Mouse (Mus musculus) cortical plate, adult 2 months (tissue): ENCODE measurements around the gene Gdf3. TPM values are rescaled to one million over a fixed set of nuclear protein-coding genes. Genes with fewer than 3 reads are reported as not detected.
"Not testable (repeated sequence)": the region's sequence is repeated elsewhere in the genome, so short reads cannot be mapped to it uniquely, and the experiment has no call there.

ENCODE experiments used
- H3K27ac ChIP-seq: fragments of 200-500 bp; 2 replicates; pipeline ENCODE4 v1.5.1; 2012; ENCODE audit warnings: low read length, control low read depth, inconsistent platforms; ENCODE audit not compliant: insufficient read depth
- H3K4me1 ChIP-seq: fragments of 200-500 bp; 2 replicates; pipeline ENCODE4 v1.6.1; 2011; ENCODE audit warnings: low read length; ENCODE audit not compliant: control insufficient read depth, insufficient read depth
- H3K4me3 ChIP-seq: fragments of 200-500 bp; 2 replicates; pipeline ENCODE4 v1.5.1; 2011; ENCODE audit warnings: mild to moderate bottlenecking, low read length, control low read depth; ENCODE audit not compliant: insufficient read depth
- CTCF ChIP-seq: fragments of 200-500 bp; IDR thresholded peaks from 2 replicates; pipeline ENCODE4 v1.5.1; 2011; ENCODE audit warnings: mild to moderate bottlenecking, control low read depth, low read length; ENCODE audit not compliant: insufficient read depth; ENCODE audit errors: extremely low read depth
- POLR2A ChIP-seq: fragments of 200-500 bp; IDR thresholded peaks from 2 replicates; pipeline ENCODE4 v1.6.1; 2011; ENCODE audit warnings: mild to moderate bottlenecking, low read length, control low read depth; ENCODE audit not compliant: insufficient read depth; ENCODE audit errors: extremely low read depth
- polyA plus RNA-seq: library from polyadenylated mRNA; depleted of rRNA; stranded (reverse); fragments of >200 nt; gene quantifications from 2 replicates; pipeline ENCODE4 v1.2.3, GENCODE M21; 2012

The Gdf3 gene
- polyA plus RNA-seq, 1 experiment: not detected

DNA sequence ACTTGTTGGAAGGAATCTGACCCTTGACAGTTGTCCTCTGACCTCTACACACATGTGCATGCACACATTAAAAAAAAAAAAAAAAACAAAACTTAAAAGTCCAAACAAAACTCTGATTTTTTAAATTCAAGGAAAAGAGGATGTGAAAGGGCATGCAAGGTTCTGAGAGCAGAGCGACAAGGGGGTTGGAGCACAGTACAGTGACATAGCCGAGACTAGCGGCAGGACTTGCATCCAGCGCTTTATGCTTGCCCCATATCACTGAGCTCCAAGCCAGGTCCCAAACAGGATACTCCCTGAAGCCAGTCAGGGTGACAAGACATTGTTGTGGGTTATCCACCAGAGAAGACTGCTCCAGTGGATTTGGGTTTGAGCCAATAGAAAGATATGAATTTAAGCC lies 11.9 kb downstream of the Gdf3 start:
- Histone ChIP-seq H3K4me1 (no peaks in the 10 kb centered on the region), H3K4me3 (no peak overlapping the region), H3K27ac (no peak overlapping the region)
- TF ChIP-seq POLR2A (no peak), CTCF (no peak)

DNA sequence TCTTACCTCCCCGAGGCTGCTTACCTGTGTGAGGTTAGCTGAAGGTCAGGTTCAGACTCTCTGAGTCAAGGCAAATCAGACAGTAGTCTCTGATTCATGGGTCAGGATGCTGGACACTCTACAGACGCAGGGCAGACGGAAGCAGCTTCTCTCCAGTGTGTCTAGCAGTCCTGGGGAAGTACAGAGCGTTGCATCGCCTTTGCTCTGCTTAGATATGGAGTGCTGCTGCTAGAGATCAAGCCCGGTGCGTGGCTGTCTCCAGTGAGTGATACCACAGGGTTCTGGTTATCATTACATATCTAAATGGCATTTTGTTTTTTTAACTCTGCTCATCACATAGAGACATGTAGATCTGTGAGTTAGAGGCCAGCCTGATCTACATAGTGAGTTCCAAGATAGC lies 13.3 kb downstream of the Gdf3 start:
- Histone ChIP-seq H3K27ac (no peak overlapping the region), H3K4me3 (no peak overlapping the region), H3K4me1 (no peaks in the 10 kb centered on the region)
- TF ChIP-seq POLR2A: no peak
- no peak for TF ChIP-seq CTCF

DNA sequence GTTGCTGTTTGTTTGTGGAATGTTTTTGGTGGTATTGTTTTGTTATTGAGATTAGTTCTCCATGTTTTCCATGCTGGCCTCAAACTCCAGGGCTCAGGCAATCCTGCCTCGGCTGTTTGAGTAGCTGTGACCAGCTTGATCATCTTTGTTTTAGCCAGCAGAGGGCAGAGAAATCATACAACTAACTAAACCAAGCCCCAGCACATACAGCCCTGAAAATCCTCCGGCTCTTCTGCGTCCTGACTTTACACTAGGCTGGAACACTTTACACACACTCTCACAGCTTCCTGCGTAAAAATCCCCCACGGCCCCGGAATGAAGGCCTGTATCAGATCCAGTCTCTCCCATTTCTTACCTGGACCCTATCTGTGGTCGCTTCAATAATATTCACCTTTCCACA lies 14.2 kb downstream of the Gdf3 start:
- no peaks in the 10 kb centered on the region for H3K4me1 ChIP-seq
- H3K27ac ChIP-seq: no peak overlapping the region
- H3K4me3 ChIP-seq: no peak overlapping the region
- no peak for TF ChIP-seq POLR2A
- peak; percentile 41; the same call in 1 of the 2 replicates for TF ChIP-seq CTCF

DNA sequence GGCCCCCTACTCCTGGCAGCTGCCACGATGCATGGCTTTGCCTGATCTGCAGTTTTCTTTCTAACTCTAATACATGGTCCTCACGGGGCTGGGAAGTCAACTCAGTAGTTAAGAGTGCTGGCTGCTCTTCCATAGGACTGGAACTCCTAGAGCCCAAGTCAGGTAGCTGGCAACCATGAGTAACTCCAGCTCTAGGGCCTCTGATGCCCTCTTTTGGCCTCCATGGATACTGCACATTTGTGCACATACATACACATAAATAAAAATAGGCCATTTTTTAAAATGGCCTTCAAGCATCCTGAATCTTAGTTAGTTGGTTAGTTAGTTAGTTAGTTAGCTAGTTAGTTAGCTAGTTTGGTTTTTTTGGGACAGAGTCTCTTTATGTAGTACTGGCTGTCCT lies 17.0 kb downstream of the Gdf3 start:
- TF ChIP-seq CTCF: no peak
- H3K4me3 ChIP-seq: no peak overlapping the region
- no peak overlapping the region for H3K27ac ChIP-seq
- H3K4me1 ChIP-seq: no peaks in the 10 kb centered on the region

DNA sequence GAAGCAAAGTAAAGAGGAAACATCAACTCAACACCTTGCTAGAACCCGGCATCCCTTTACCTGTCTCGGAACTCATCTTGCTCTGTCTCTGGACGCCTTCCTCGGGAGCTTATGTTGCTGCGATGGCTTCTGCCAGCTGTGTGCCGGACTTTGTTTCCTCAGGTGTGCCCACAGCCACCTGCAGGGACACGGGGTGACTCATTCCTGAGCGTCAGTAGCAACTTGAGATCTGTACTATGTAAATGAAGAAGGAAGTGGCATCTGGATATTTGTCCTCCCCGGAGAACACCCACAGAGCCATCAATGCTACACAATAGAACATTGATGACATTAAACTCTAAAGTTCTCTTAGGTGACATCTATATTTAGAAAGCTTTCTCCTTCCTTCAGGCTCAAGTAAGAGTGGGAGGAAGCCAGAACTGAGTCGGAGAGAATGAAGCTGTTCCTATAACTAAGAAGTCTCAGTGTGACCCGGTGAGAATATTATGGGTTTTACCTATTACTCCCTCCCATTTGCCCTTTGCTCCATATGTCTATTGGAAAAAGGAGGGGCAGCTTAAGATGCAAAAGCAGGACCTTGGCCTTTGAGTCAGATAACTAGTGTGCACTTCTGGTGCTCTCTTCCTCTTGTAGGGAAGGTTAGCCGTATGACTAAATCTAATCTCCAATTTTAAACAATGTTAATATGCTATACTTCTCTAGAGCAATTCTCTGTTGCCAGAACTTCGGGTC lies 18.7 kb downstream of the Gdf3 start:
- H3K4me1 ChIP-seq: no peaks in the 10 kb centered on the region
- no peak overlapping the region for H3K4me3 ChIP-seq
- TF ChIP-seq POLR2A (no peak), CTCF (no peak)
- H3K27ac ChIP-seq: no peak overlapping the region

DNA sequence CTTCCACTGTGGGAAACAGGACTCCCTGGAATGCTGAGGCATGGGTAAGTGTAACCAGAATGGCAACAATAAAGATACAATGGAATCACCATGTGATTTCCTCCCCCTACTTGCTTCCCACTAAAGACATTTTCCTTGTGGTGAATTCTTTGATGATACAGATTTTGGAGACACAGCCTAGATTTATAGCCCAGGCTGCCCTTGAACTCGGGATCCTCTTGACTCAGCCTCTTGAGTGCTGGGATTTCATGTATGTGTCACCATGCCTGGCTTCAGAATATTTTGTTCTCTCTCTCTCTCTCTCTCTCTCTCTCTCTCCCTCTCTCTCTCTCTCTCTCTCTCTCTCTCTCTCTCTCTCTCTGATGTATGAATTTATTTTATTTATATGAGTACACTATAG lies 30.8 kb downstream of the Gdf3 start:
- Histone ChIP-seq H3K27ac (no peak overlapping the region), H3K4me1 (no peaks in the 10 kb centered on the region), H3K4me3 (no peak overlapping the region)
- TF ChIP-seq CTCF (no peak), POLR2A (no peak)

DNA sequence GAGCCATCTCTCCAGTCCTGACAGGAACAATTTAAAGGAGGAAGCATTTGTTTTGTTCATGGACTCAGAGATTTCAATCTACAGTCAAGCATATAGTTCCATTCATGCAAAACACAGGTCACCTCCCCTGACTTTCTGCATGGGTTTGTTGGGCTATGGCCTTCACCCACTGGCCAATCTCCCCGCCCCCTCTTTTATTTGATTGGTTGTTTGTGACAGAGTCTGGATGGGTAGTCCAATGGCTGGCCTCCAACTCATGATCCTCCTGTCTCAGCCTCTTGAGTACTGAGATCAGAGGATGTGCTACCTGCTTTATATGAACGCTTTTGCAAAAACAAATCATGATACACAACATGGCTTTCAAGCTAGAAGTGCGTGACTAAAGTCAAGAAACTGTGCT lies 32.9 kb downstream of the Gdf3 start:
- Histone ChIP-seq H3K4me1 (no peaks in the 10 kb centered on the region), H3K4me3 (no peak overlapping the region), H3K27ac (no peak overlapping the region)
- TF ChIP-seq POLR2A: no peak
- TF ChIP-seq CTCF: no peak

DNA sequence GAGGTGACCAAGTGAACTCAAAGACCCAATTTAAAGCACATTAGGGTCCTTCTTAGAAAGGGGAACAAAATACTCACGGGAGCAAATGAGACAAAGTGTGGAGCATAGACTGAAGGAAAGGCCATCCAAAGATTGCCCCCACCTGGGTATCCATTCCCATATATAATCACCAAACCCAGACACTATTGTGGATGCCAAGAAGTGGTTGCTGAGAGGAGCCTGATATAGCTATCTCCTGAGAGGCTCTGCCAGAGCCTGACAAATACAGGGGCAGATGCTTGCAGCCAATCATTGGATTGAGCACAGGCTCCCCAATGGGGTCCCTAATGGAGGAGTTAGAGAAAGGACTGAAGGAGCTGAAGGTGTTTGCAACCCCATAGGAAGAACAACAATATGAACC lies 34.9 kb downstream of the Gdf3 start:
- H3K4me3 ChIP-seq, H3K4me1 ChIP-seq, H3K27ac ChIP-seq: not testable (repeated sequence)

DNA sequence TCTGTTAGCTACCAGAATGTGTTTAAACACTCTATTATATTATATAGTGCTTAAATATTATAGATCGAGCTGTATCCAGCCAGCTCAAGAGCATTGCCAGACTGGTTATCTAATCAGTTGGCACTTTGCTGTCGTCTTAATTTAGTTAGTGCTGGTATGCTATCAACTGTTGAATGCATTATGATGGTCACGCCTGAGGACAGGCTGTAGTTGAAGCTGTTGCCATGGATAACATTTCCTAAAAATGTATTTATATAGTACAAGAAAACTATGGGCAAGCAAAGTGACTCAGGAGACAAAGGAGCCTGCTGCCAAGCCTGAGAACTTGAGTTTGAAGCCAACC lies 38.3 kb downstream of the Gdf3 start:
- Histone ChIP-seq H3K27ac (no peak overlapping the region), H3K4me3 (no peak overlapping the region), H3K4me1 (no peaks in the 10 kb centered on the region)
- TF ChIP-seq CTCF: no peak
- TF ChIP-seq POLR2A: no peak

DNA sequence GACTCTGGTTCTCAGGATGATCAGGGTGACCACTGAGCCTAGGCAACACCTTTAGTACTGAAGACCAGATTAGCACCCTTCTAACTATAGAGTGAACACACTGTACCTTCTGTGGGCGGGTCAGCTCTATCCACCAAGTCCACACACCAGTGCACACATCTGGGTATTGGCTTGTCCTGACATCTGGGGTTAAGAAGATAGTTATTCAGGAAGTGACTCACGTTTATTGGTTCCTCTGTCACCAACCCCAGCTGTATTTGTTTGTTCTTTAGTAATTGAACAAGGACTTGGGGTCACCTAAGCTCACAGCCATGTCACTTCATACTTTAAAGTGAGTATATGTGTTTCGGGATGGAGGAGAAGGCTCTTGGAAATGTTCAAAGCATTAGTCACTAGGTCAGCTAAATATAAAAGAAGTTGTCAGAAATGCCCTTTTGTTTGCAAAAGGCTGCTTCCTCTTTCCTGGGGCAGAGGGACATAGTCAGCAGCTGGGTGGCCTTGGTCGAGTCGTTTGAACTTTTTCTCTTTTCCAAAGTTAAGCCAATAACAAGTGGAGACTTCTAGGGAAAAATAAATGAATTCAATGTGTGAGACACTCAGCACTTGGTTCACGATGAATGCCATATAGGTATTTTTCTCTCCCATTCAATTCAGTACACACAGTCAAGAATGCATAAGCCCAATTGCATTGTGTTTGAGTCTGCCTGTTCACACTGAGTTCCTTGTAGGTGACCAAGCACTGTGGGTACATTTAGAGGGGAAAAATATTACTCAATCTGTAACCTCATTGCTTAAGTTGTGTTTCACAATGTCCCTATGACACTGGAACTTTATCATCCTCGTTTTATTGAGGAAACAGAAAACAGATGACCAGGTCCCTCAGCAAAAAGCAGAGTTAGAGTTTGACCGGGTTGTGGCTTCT lies 38.9 kb downstream of the Gdf3 start:
- TF ChIP-seq POLR2A (no peak), CTCF (no peak)
- no peak overlapping the region for H3K27ac ChIP-seq
- no peak overlapping the region for H3K4me3 ChIP-seq
- no peaks in the 10 kb centered on the region for H3K4me1 ChIP-seq

DNA sequence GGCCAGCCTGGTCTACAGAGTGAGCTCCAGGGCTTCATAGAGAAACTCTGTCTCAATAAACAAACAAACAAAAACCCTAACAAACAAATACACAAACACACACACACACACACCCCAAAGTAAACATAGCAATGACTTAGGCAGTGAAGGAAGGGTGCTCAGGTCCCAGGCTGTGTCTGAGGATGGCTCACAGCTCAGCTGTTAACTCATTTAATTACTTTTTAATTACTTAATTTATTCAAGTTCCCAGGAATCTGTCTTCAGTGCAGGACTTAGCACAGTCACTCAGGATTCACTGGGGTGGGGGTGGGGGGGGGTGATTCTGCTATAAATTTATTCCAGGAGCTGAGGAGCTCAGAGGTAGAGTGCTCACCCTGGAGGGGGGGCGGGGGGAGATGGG lies 40.1 kb downstream of the Gdf3 start:
- no peaks in the 10 kb centered on the region for H3K4me1 ChIP-seq
- no peak overlapping the region for H3K4me3 ChIP-seq
- H3K27ac ChIP-seq: no peak overlapping the region
- TF ChIP-seq POLR2A (no peak), CTCF (no peak)
